ENCODE assay signal across 1 mouse cellular context in the genomic region with DNA sequence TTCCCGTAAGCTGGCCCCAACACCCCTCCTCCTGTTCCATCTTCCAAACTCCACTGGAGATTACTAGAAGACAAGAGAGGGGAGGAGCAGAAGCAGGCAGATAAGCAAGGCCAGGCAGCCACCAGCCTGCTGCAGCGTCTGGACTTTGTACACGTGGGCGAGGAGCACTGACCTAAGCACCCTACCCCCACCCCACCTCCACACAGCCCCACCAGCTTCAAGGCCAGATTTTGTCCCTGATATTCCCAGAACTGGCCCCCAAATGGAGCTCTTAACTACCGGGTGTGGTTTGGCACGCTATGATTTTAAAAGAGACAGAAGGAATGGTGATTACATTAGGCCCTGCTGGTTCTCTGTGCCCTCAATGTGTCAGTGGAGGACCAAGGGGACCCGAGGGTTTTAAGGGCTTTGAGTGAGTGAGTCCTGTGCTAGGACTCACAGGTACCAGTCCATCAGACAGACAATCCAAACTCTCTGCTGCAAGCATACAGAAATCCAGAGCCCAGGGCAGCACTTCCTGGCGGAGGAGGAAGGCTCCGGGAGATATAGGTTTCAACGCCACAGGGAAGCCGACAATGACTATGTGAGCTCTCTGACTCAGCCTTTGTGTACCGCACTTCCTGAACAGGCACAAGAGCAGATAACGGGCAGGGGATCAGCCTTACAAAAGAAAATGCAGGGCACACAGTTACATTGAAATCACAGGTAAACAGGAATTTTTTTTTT.
TF ChIP-seq lines count a peak whose summit lies in the region.

No protein-coding gene starts in this region.

TF ChIP-seq in MEL, 35 proteins besides CTCF, POLR2A, EP300 and RAD21 (continued from another document):
- TF ChIP-seq HCFC1 (IDR thresholded peaks at IDR 0.05; ENCODE audit: low read depth, low read length) (peak; percentile 69), KAT2A (conservative IDR thresholded peaks at IDR 0.05; ENCODE audit: low read depth, low read length) (no peak), MAZ (IDR thresholded peaks at IDR 0.05; ENCODE audit: low read depth, low read length) (no peak), POLR2AphosphoS2 (IDR thresholded peaks at IDR 0.05; ENCODE audit: low read length) (no peak), POLR2AphosphoS5 (IDR thresholded peaks at IDR 0.05; ENCODE audit: borderline replicate concordance, low read depth, low read length) (no peak), NRF1 (IDR thresholded peaks at IDR 0.05; ENCODE audit: insufficient read depth, low read depth, low read length, poor library complexity, severe bottlenecking) (0 out of 2 replicates have a peak, but pooled peaks have one; percentile 42), SMC3 (IDR thresholded peaks at IDR 0.05; ENCODE audit: low read depth, low read length) (no peak), SIN3A (IDR thresholded peaks at IDR 0.05; ENCODE audit: low read length) (peak; percentile 56), USF2 (IDR thresholded peaks at IDR 0.05; ENCODE audit: borderline replicate concordance in 1 of 2, insufficient read depth in 1 of 2, low read depth in 1 of 2, low read length in 2 of 2) (no peak), CHD1 (IDR thresholded peaks at IDR 0.05; ENCODE audit: low read depth, low read length) (no peak), GATA1 (IDR thresholded peaks at IDR 0.05; ENCODE audit: low read depth, low read length) (peak; percentile 77), UBTF (IDR thresholded peaks at IDR 0.05; ENCODE audit: borderline replicate concordance, insufficient read depth, low read depth, low read length) (no peak), ETS1 (IDR thresholded peaks at IDR 0.05; ENCODE audit: low read depth, low read length) (peak; percentile 61; the same call in 1 of the 2 replicates)
